Mouse (Mus musculus) kidney, postnatal 10 days (tissue): ENCODE results near the gene Stx1a.

Experiments used
- DNase-seq: peaks from one replicate; pipeline ENCODE4 v3.0.0; 2021; ENCODE audit warnings: mixed read lengths

The Stx1a gene

GRCm38 (mm10) chr5:135008671-135009589, 14.4 kb upstream of the Stx1a start, which contains the start of gene Abhd11:
Gene Abhd11 (plus strand): TSS chr5:135009152.
- DNase-seq, result peak; percentile 99

GRCm38 (mm10) chr5:135009590-135010319, 13.5 kb upstream of the Stx1a start:
- DNase-seq, result peak; percentile 91

GRCm38 (mm10) chr5:135010320-135010709, 13.0 kb upstream of the Stx1a start:
- DNase-seq, result no peak

GRCm38 (mm10) chr5:135010841-135011743, 12.2 kb upstream of the Stx1a start:
- no peak for DNase-seq

- peak; percentile 47 for DNase-seq
Measured at GRCm38 (mm10) chr5:135011809-135012613, 11.3 kb upstream of the Stx1a start.

GRCm38 (mm10) chr5:135012671-135013441, 10.4 kb upstream of the Stx1a start:
- DNase-seq, result peak; percentile 89

- DNase-seq, result peak; percentile 93
Measured at GRCm38 (mm10) chr5:135015497-135015896, 7.8 kb upstream of the Stx1a start.

- DNase-seq, result no peak
Measured at GRCm38 (mm10) chr5:135016224-135016759, 7.0 kb upstream of the Stx1a start.

GRCm38 (mm10) chr5:135021814-135022213, 1.5 kb upstream of the Stx1a start:
- DNase-seq, result peak; percentile 92

- peak; percentile 77 for DNase-seq
Measured at GRCm38 (mm10) chr5:135024665-135025224, 1.5 kb downstream of the Stx1a start.

- no peak for DNase-seq
Measured at GRCm38 (mm10) chr5:135025899-135026298, 2.6 kb downstream of the Stx1a start.

GRCm38 (mm10) chr5:135029007-135029854, 5.9 kb downstream of the Stx1a start:
- DNase-seq, result peak; percentile 82

GRCm38 (mm10) chr5:135032581-135032980, 9.3 kb downstream of the Stx1a start:
- no peak for DNase-seq

GRCm38 (mm10) chr5:135034593-135034992, 11.3 kb downstream of the Stx1a start:
- no peak for DNase-seq

- no peak for DNase-seq
Measured at GRCm38 (mm10) chr5:135035608-135036359, 12.5 kb downstream of the Stx1a start.

- no peak for DNase-seq
Measured at GRCm38 (mm10) chr5:135037946-135038345, 14.7 kb downstream of the Stx1a start.

- DNase-seq, result no peak
Measured at GRCm38 (mm10) chr5:135039541-135039940, 16.3 kb downstream of the Stx1a start.

GRCm38 (mm10) chr5:135040059-135040458, 16.8 kb downstream of the Stx1a start:
- DNase-seq, result no peak

- DNase-seq, result no peak
Measured at GRCm38 (mm10) chr5:135040777-135041176, 17.5 kb downstream of the Stx1a start.
